Mouse (Mus musculus): ENCODE measurements around the gene Bpifa6. TPM values are rescaled to one million over a fixed set of nuclear protein-coding genes. Genes with fewer than 3 reads are reported as not detected.
"Not testable (repeated sequence)": the region's sequence is repeated elsewhere in the genome, so short reads cannot be mapped to it uniquely, and the experiment has no call there.

Gene Bpifa6
- polyA plus RNA-seq, 1 experiment from 2014 or later = not detected

- Histone ChIP-seq H3K4me2 (replicated peaks) (no peak overlapping the region), H3K9me3 (ENCODE audit: control insufficient read depth, low read length) (no peaks in the 10 kb centered on the region), H3K27ac (no peak overlapping the region), H3K27me3 (ENCODE audit: control insufficient read depth, insufficient read depth, low read length) (no peaks in the 10 kb centered on the region), H3K9ac (no peak overlapping the region), H3K4me3 (replicated peaks; ENCODE audit: low read length) (no peak overlapping the region), H3K36me3 (replicated peaks; ENCODE audit: control insufficient read depth, insufficient read depth) (no peaks in the 10 kb centered on the region), H3K4me1 (replicated peaks; ENCODE audit: control insufficient read depth, insufficient read depth, low read length) (no peaks in the 10 kb centered on the region)
- 76% methylated on average over 1 of the region's 1 CpGs for WGBS
- no peak for DNase-seq (ENCODE audit: low spot score)
- no peak for ATAC-seq (ENCODE audit: low FRiP score)
These were observed 32.6 kb downstream of the Bpifa6 start for GRCm38 (mm10) chr2:154007381-154007780.

GRCm38 (mm10) chr2:154007965-154008364 lies 33.2 kb downstream of the Bpifa6 start, which contains the start of gene Bpifa2:
Gene Bpifa2, plus strand, starts transcription at chr2:154008265.
- no peaks in the 10 kb centered on the region for H3K27me3 ChIP-seq (ENCODE audit: control insufficient read depth, insufficient read depth, low read length)
- 89% methylated on average over 3 of the region's 3 CpGs for WGBS
- no peak for ATAC-seq (ENCODE audit: low FRiP score)

DNA sequence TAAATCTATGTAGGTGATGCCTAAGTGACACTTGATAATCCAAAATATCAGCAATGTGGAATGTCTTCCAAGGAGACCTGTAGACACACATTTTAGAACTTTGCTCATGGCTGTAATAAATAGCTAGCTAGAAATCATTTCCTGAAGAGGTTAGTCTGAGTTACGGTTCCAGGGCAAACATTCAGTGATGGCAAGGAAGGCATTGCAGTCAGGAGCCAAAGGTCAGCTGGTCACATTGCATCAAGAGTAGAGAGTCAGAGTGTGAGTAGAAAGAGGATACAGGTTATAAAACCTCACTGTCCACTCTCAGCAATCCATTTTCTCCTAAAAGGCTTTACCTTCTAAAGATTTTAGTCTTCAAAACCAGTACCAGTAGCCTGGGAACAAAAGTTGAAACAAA lies 43.2 kb downstream of the Bpifa6 start:
- ATAC-seq (ENCODE audit: low FRiP score) (no peak), DNase-seq (ENCODE audit: low spot score) (no peak)
- Histone ChIP-seq H3K4me2 (replicated peaks) (no peak overlapping the region), H3K9me3 (ENCODE audit: control insufficient read depth, low read length) (no peaks in the 10 kb centered on the region), H3K4me3 (replicated peaks; ENCODE audit: low read length) (no peak overlapping the region), H3K9ac (no peak overlapping the region), H3K4me1 (replicated peaks; ENCODE audit: control insufficient read depth, insufficient read depth, low read length) (no peaks in the 10 kb centered on the region), H3K27ac (no peak overlapping the region), H3K27me3 (ENCODE audit: control insufficient read depth, insufficient read depth, low read length) (no peaks in the 10 kb centered on the region), H3K36me3 (replicated peaks; ENCODE audit: control insufficient read depth, insufficient read depth) (no peaks in the 10 kb centered on the region)
- WGBS = 90% methylated on average over 1 of the region's 1 CpGs

More at GRCm38 (mm10) chr2:154007965-154008364, 33.2 kb downstream of the Bpifa6 start, which contains the start of gene Bpifa2:
- Histone ChIP-seq H3K9ac (no peak within 1 kb of the TSS), H3K27ac (no peak within 1 kb of the TSS), H3K4me1 (replicated peaks; ENCODE audit: control insufficient read depth, insufficient read depth, low read length) (no peaks in the 10 kb centered on the region), H3K4me2 (replicated peaks) (no peak within 1 kb of the TSS), H3K4me3 (replicated peaks; ENCODE audit: low read length) (no peak within 1 kb of the TSS), H3K36me3 (replicated peaks; ENCODE audit: control insufficient read depth, insufficient read depth) (no peaks in the 10 kb centered on the region), H3K9me3 (ENCODE audit: control insufficient read depth, low read length) (no peaks in the 10 kb centered on the region)
- DNase-seq (ENCODE audit: low spot score) = no peak

DNA sequence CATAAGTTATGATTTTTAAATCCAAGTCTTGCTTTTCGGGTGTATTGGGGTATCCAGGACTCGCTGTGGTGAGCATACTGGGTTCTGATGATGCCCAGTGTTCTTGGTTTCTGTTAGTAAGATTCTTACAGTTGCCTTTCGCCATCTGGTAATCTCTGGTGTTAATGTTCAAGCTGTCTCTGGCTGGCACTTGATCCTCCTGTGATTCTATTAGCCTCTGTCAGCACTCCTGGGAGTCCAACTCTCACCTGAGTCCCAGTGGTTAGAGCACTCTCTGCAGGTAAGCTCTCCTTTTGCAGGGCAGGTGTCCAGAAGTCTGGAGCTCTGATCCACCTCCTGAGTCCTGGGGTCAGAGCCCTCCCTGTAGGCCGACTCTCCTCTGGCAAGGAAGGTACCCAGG lies 49.9 kb downstream of the Bpifa6 start:
- H3K9me3 ChIP-seq (ENCODE audit: control insufficient read depth, low read length); H3K4me1 ChIP-seq (replicated peaks; ENCODE audit: control insufficient read depth, insufficient read depth, low read length); ATAC-seq (ENCODE audit: low FRiP score); H3K4me2 ChIP-seq (replicated peaks); H3K4me3 ChIP-seq (replicated peaks; ENCODE audit: low read length); H3K27ac ChIP-seq; H3K27me3 ChIP-seq (ENCODE audit: control insufficient read depth, insufficient read depth, low read length); DNase-seq (ENCODE audit: low spot score); H3K9ac ChIP-seq; H3K36me3 ChIP-seq (replicated peaks; ENCODE audit: control insufficient read depth, insufficient read depth): not testable (repeated sequence)
- WGBS = 81% methylated on average over 4 of the region's 4 CpGs

GRCm38 (mm10) chr2:154038932-154039331 lies 64.2 kb downstream of the Bpifa6 start:
- Histone ChIP-seq H3K9me3 (ENCODE audit: control insufficient read depth, low read length) (no peaks in the 10 kb centered on the region), H3K4me2 (replicated peaks) (no peak overlapping the region), H3K9ac (no peak overlapping the region), H3K27me3 (ENCODE audit: control insufficient read depth, insufficient read depth, low read length) (no peaks in the 10 kb centered on the region), H3K36me3 (replicated peaks; ENCODE audit: control insufficient read depth, insufficient read depth) (no peaks in the 10 kb centered on the region), H3K4me3 (replicated peaks; ENCODE audit: low read length) (no peak overlapping the region), H3K4me1 (replicated peaks; ENCODE audit: control insufficient read depth, insufficient read depth, low read length) (no peaks in the 10 kb centered on the region), H3K27ac (no peak overlapping the region)
- DNase-seq (ENCODE audit: low spot score) (no peak), ATAC-seq (ENCODE audit: low FRiP score) (no peak)
- 63% methylated on average over 2 of the region's 2 CpGs for WGBS

DNA sequence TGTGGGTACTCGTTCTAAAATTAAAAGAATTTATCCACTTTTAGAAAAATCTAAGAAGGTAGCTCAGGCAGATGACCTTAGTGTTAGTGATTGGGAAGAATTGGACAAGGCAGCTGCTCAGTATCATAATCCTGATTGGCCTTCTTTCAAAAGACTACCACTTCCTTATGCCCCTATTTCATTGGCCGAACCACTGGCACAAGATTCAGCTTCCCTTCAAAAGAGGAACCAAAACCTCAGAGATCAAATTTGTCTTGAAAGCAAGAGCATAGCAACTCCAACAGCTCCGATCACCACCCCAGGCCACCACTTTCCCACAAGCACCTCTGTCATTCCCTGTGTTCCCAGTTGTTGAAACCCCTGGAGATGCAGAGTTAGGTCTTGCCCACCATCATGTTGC lies 70.0 kb downstream of the Bpifa6 start:
- Histone ChIP-seq H3K27me3 (ENCODE audit: control insufficient read depth, insufficient read depth, low read length) (no peaks in the 10 kb centered on the region), H3K9ac (no peak overlapping the region), H3K4me2 (replicated peaks) (no peak overlapping the region), H3K27ac (no peak overlapping the region), H3K4me3 (replicated peaks; ENCODE audit: low read length) (no peak overlapping the region), H3K36me3 (replicated peaks; ENCODE audit: control insufficient read depth, insufficient read depth) (no peaks in the 10 kb centered on the region), H3K9me3 (ENCODE audit: control insufficient read depth, low read length) (no peaks in the 10 kb centered on the region), H3K4me1 (replicated peaks; ENCODE audit: control insufficient read depth, insufficient read depth, low read length) (no peaks in the 10 kb centered on the region)
- WGBS = 89% methylated on average over 3 of the region's 3 CpGs
- DNase-seq (ENCODE audit: low spot score) = no peak
- no peak for ATAC-seq (ENCODE audit: low FRiP score)

Other genes starting within 250 kb of the Bpifa6 start
- 394 and 421 TPM in 2 replicates for gene Mapre1, start 233.7 kb upstream of the Bpifa6 start, polyA plus RNA-seq (2014; fragmentation: Nextera tagmentation; extraction: Ambion mirVana)
- gene Efcab8, start 195.0 kb upstream of the Bpifa6 start, polyA plus RNA-seq (2014; fragmentation: Nextera tagmentation; extraction: Ambion mirVana) = not detected in 2 replicates
- not detected in 2 replicates for gene Sun5, start 103.9 kb upstream of the Bpifa6 start, polyA plus RNA-seq (2014; fragmentation: Nextera tagmentation; extraction: Ambion mirVana)
- gene Bpifb2, start 99.9 kb upstream of the Bpifa6 start, polyA plus RNA-seq (2014; fragmentation: Nextera tagmentation; extraction: Ambion mirVana) = not detected in 2 replicates
- 0.12 TPM in 1 of 2 replicates, not detected in the other for gene Bpifb6, start 74.6 kb upstream of the Bpifa6 start, polyA plus RNA-seq (2014; fragmentation: Nextera tagmentation; extraction: Ambion mirVana)
- not detected in 2 replicates for gene Bpifb3, start 56.7 kb upstream of the Bpifa6 start, polyA plus RNA-seq (2014; fragmentation: Nextera tagmentation; extraction: Ambion mirVana)
- gene Bpifb4, start 36.7 kb upstream of the Bpifa6 start, polyA plus RNA-seq (2014; fragmentation: Nextera tagmentation; extraction: Ambion mirVana) = not detected in 2 replicates
- gene Bpifa2, start 33.3 kb downstream of the Bpifa6 start, polyA plus RNA-seq (2014; fragmentation: Nextera tagmentation; extraction: Ambion mirVana) = not detected in 2 replicates
- gene Bpifa3, start 155.4 kb downstream of the Bpifa6 start, polyA plus RNA-seq (2014; fragmentation: Nextera tagmentation; extraction: Ambion mirVana) = not detected in 2 replicates
- not detected in 2 replicates for gene Bpifa1, start 167.9 kb downstream of the Bpifa6 start, polyA plus RNA-seq (2014; fragmentation: Nextera tagmentation; extraction: Ambion mirVana)
- gene Bpifa5, start 187.7 kb downstream of the Bpifa6 start, polyA plus RNA-seq (2014; fragmentation: Nextera tagmentation; extraction: Ambion mirVana) = not detected in 2 replicates
- 0.20 and 0.27 TPM in 2 replicates for gene Bpifb1, start 215.9 kb downstream of the Bpifa6 start, polyA plus RNA-seq (2014; fragmentation: Nextera tagmentation; extraction: Ambion mirVana)
- 0.17 and 0.78 TPM in 2 replicates for gene Bpifb5, start 248.8 kb downstream of the Bpifa6 start, polyA plus RNA-seq (2014; fragmentation: Nextera tagmentation; extraction: Ambion mirVana)